ENCODE assay signal across 21 mouse cellular contexts in genomic region chr17:48597301-48597700, GRCm38 (mm10).
DNase-seq lines count a peak whose midpoint lies in the region; ATAC-seq and TF ChIP-seq lines count a peak whose summit lies in the region.
"Had no signal": no experiment of that assay in that cellular context is flagged by ENCODE, and none has a peak within 500 bp of the region (broad histone marks: within the 10 kb centered on the region; RNA-seq: fewer than 3 reads in every experiment).

No protein-coding gene starts in this region.

- no peak overlapping the region for H3K9ac ChIP-seq in heart, adult 2 months (ENCODE audit: low read depth, low read length)
- H3K9ac ChIP-seq in liver, embryonic 14.5 days (replicated peaks), result no peak overlapping the region
- H3K9ac ChIP-seq in liver, embryonic 12.5 days, result no peak overlapping the region
- no peak overlapping the region for H3K9ac ChIP-seq in ES-Bruce4 (ENCODE audit: low read depth, poor library complexity, severe bottlenecking)
- H3K9ac ChIP-seq: hindbrain, embryonic 14.5 days; liver, embryonic 15.5 days; midbrain, embryonic 12.5 days had no signal

- peak; percentile 27 for TF ChIP-seq CTCF in heart, adult 2 months (IDR thresholded peaks at IDR 0.05)
- peak; percentile 54 for TF ChIP-seq CTCF in liver, embryonic 14.5 days (IDR thresholded peaks at IDR 0.05; ENCODE audit: low read depth)
- peak; percentile 43 for TF ChIP-seq CTCF in ES-Bruce4 (IDR thresholded peaks at IDR 0.05; ENCODE audit: low read depth, low read length)
- 0 out of 2 replicates have a peak, but pooled peaks have one; percentile 11 for TF ChIP-seq CTCF in bone marrow, adult 2 months (IDR thresholded peaks at IDR 0.05; ENCODE audit: control insufficient read depth, insufficient read depth, low read length)

- DNase-seq in heart, adult 2 months, result no peak
- no peak for DNase-seq in heart, adult 8-10 months (ENCODE audit: low spot score)
- DNase-seq in liver, embryonic 14.5 days (ENCODE audit: low read depth in 3 of 3, low spot score in 3 of 3), result no peak
- no peak for DNase-seq in yolk sac, embryonic 10.5 days (ENCODE audit: low spot score)
- no peak for DNase-seq in hindbrain, embryonic 10.5 days (ENCODE audit: low spot score)
- DNase-seq: adrenal gland, postnatal 10 days; B cell, adult 2 months; cerebellum, adult 18-20 months; heart, postnatal 10 days; kidney, adult 9 months; kidney, postnatal 4 days had no signal

- no peak overlapping the region for H3K27ac ChIP-seq in heart, adult 2 months
- H3K27ac ChIP-seq in liver, embryonic 14.5 days, result no peak overlapping the region
- no peak overlapping the region for H3K27ac ChIP-seq in liver, embryonic 12.5 days
- H3K27ac ChIP-seq in ES-Bruce4 (ENCODE audit: insufficient read depth, low read length), result no peak overlapping the region
- H3K27ac ChIP-seq in bone marrow, adult 2 months (ENCODE audit: control insufficient read depth, insufficient read depth, low read depth, low read length, poor library complexity), result no peak overlapping the region
- H3K27ac ChIP-seq in hindbrain, embryonic 10.5 days, result no peak overlapping the region
- H3K27ac ChIP-seq: hindbrain, embryonic 14.5 days; liver, embryonic 15.5 days; midbrain, embryonic 12.5 days had no signal

- 96% methylated on average over 1 of the region's 1 CpGs for WGBS in heart, adult 2 months
- WGBS in liver, embryonic 14.5 days (ENCODE audit: insufficient replicate concordance), result 73% methylated on average over 1 of the region's 1 CpGs
- WGBS in liver, embryonic 12.5 days (ENCODE audit: insufficient replicate concordance), result 79% methylated on average over 1 of the region's 1 CpGs
- 92% methylated on average over 1 of the region's 1 CpGs for WGBS in bone marrow, adult 2 months
- WGBS in hindbrain, embryonic 10.5 days, result 90% methylated on average over 1 of the region's 1 CpGs

- TF ChIP-seq EP300 in heart, adult 2 months (IDR thresholded peaks at IDR 0.05; ENCODE audit: insufficient read depth, low read depth, low read length), result no peak
- TF ChIP-seq EP300 in liver, embryonic 14.5 days (IDR thresholded peaks at IDR 0.05; ENCODE audit: low read depth), result no peak
- TF ChIP-seq EP300 in ES-Bruce4 (IDR thresholded peaks at IDR 0.05; ENCODE audit: insufficient read depth, low read depth, low read length), result no peak

- no peak for ATAC-seq in liver, embryonic 14.5 days (ENCODE audit: insufficient read depth)
- no peak for ATAC-seq in liver, embryonic 12.5 days
- ATAC-seq: forebrain, embryonic 14.5 days had no signal

- H3K4me1 ChIP-seq in heart, adult 2 months (ENCODE audit: control insufficient read depth, insufficient read depth, low read length), result peaks cover 1% of the 10 kb centered on the region; the same call in 1 of the 2 replicates
- H3K4me1 ChIP-seq in liver, embryonic 14.5 days (replicated peaks; ENCODE audit: control insufficient read depth in 2 of 2, insufficient read depth in 2 of 2, low read length in 1 of 2), result no peaks in the 10 kb centered on the region
- H3K4me1 ChIP-seq in liver, embryonic 12.5 days, result no peaks in the 10 kb centered on the region
- no peaks in the 10 kb centered on the region for H3K4me1 ChIP-seq in ES-Bruce4 (ENCODE audit: control insufficient read depth, insufficient read depth, low read length)
- no peaks in the 10 kb centered on the region for H3K4me1 ChIP-seq in bone marrow, adult 2 months (ENCODE audit: control insufficient read depth, insufficient read depth, low read length)
- H3K4me1 ChIP-seq in hindbrain, embryonic 10.5 days (replicated peaks), result peaks cover 15% of the 10 kb centered on the region
- H3K4me1 ChIP-seq: liver, embryonic 15.5 days; midbrain, embryonic 12.5 days had no signal

- H3K9me3 ChIP-seq in liver, embryonic 14.5 days (ENCODE audit: control insufficient read depth, low read length), result no peaks in the 10 kb centered on the region
- 0 out of 2 replicates have a peak, but pooled peaks cover 5% of the 10 kb centered on the region for H3K9me3 ChIP-seq in liver, embryonic 12.5 days (replicated peaks)
- H3K9me3 ChIP-seq in ES-Bruce4 (replicated peaks; ENCODE audit: control insufficient read depth, insufficient read depth, low read length, poor library complexity, severe bottlenecking), result no peaks in the 10 kb centered on the region
- H3K9me3 ChIP-seq in hindbrain, embryonic 10.5 days, result no peaks in the 10 kb centered on the region
- H3K9me3 ChIP-seq: liver, embryonic 15.5 days had no signal

- TF ChIP-seq POLR2A in heart, adult 2 months (IDR thresholded peaks at IDR 0.05; ENCODE audit: insufficient read depth, low read depth, low read length), result no peak
- no peak for TF ChIP-seq POLR2A in ES-Bruce4 (IDR thresholded peaks at IDR 0.05; ENCODE audit: insufficient read depth, low read length)
- TF ChIP-seq POLR2A in bone marrow, adult 2 months (IDR thresholded peaks at IDR 0.05; ENCODE audit: borderline replicate concordance, control insufficient read depth, low read depth, low read length), result no peak

- no peak overlapping the region for H3K4me2 ChIP-seq in liver, embryonic 14.5 days (ENCODE audit: low read depth)
- no peak overlapping the region for H3K4me2 ChIP-seq in liver, embryonic 12.5 days
- H3K4me2 ChIP-seq: hindbrain, embryonic 14.5 days; liver, embryonic 15.5 days; midbrain, embryonic 12.5 days had no signal

- intact Hi-C loops in heart, adult 2 months (cut with DNase I), result no loop called here

- H3K27me3 ChIP-seq in heart, adult 2 months (ENCODE audit: control insufficient read depth, insufficient read depth, low read length), result no peaks in the 10 kb centered on the region
- no peaks in the 10 kb centered on the region for H3K27me3 ChIP-seq in liver, embryonic 14.5 days (ENCODE audit: control insufficient read depth, insufficient read depth, low read length)
- 0 out of 2 replicates have a peak, but pooled peaks cover 4% of the 10 kb centered on the region for H3K27me3 ChIP-seq in liver, embryonic 12.5 days (replicated peaks)
- H3K27me3 ChIP-seq in ES-Bruce4 (ENCODE audit: control insufficient read depth, insufficient read depth, low read length, poor library complexity, severe bottlenecking), result no peaks in the 10 kb centered on the region
- no peaks in the 10 kb centered on the region; the same call in 1 of the 2 replicates for H3K27me3 ChIP-seq in hindbrain, embryonic 10.5 days (ENCODE audit: insufficient read depth, poor library complexity, severe bottlenecking)
- H3K27me3 ChIP-seq: liver, embryonic 15.5 days; midbrain, embryonic 12.5 days had no signal

- H3K4me3 ChIP-seq in heart, adult 2 months, result no peak overlapping the region
- no peak overlapping the region for H3K4me3 ChIP-seq in liver, embryonic 14.5 days (ENCODE audit: insufficient read depth in 1 of 2, low read depth in 2 of 2, low read length in 2 of 2)
- H3K4me3 ChIP-seq in liver, embryonic 12.5 days, result no peak overlapping the region
- H3K4me3 ChIP-seq in ES-Bruce4 (ENCODE audit: low read depth, low read length), result no peak overlapping the region
- H3K4me3 ChIP-seq in bone marrow, adult 2 months (replicated peaks; ENCODE audit: control insufficient read depth, low read depth, low read length), result no peak overlapping the region
- no peak overlapping the region for H3K4me3 ChIP-seq in hindbrain, embryonic 10.5 days
- H3K4me3 ChIP-seq: erythroblast, embryonic 14.5 days; liver, embryonic 15.5 days; midbrain, embryonic 12.5 days; myocyte had no signal

- no peaks in the 10 kb centered on the region for H3K36me3 ChIP-seq in heart, adult 2 months (ENCODE audit: control insufficient read depth, insufficient read depth, low read length)
- H3K36me3 ChIP-seq in liver, embryonic 14.5 days (replicated peaks; ENCODE audit: control insufficient read depth, insufficient read depth, low read depth), result no peaks in the 10 kb centered on the region
- no peaks in the 10 kb centered on the region for H3K36me3 ChIP-seq in liver, embryonic 12.5 days
- no peaks in the 10 kb centered on the region for H3K36me3 ChIP-seq in ES-Bruce4 (ENCODE audit: control insufficient read depth, insufficient read depth, low read length, poor library complexity, severe bottlenecking)
- no peaks in the 10 kb centered on the region for H3K36me3 ChIP-seq in hindbrain, embryonic 10.5 days
- H3K36me3 ChIP-seq: G1E; liver, embryonic 15.5 days; midbrain, embryonic 12.5 days had no signal

- no peaks in the 10 kb centered on the region for H3K79me2 ChIP-seq in heart, adult 2 months (replicated peaks; ENCODE audit: control insufficient read depth, insufficient read depth, low read length)
